Mouse (Mus musculus) liver, embryonic 16.5 days (tissue): ENCODE data around the gene Gramd4. TPM values are rescaled to one million over a fixed set of nuclear protein-coding genes. Genes with fewer than 3 reads are reported as not detected.

Source experiments
- ATAC-seq: fragments of 200-750 bp; cut with Nextera tagmentation; 2 replicates; pipeline ENCODE4 v1.8.0; 2017; ENCODE audit warnings: low read depth, mild to moderate bottlenecking, moderate number of reproducible peaks, moderate library complexity
- H3K27ac ChIP-seq: fragments of 300-500 bp; sonication (generic); 2 replicates; pipeline ENCODE4 v1.5.1; 2014; ENCODE audit warnings: mild to moderate bottlenecking, low read length
- H3K27me3 ChIP-seq: fragments of 300-500 bp; sonication (generic); 2 replicates; pipeline ENCODE4 v1.6.1; 2014; ENCODE audit warnings: low read depth, low read length, mixed read lengths; ENCODE audit not compliant: control insufficient read depth, insufficient read depth
- H3K36me3 ChIP-seq: fragments of 300-500 bp; sonication (generic); 2 replicates; pipeline ENCODE4 v1.6.1; 2014; ENCODE audit warnings: mild to moderate bottlenecking; ENCODE audit not compliant: control insufficient read depth, insufficient read depth
- H3K4me1 ChIP-seq: fragments of 300-500 bp; sonication (generic); 2 replicates; pipeline ENCODE4 v1.6.1; 2014; ENCODE audit warnings: low read depth, low read length, mixed read lengths; ENCODE audit not compliant: control insufficient read depth
- H3K4me2 ChIP-seq: fragments of 300-500 bp; sonication (generic); 2 replicates; pipeline ENCODE4 v1.6.1; 2014; ENCODE audit warnings: low read depth, low read length, mixed read lengths
- H3K4me3 ChIP-seq: fragments of 300-500 bp; sonication (generic); 2 replicates; pipeline ENCODE4 v1.5.1; 2014; ENCODE audit warnings: low read depth, mild to moderate bottlenecking, low read length
- H3K9ac ChIP-seq: fragments of 300-500 bp; sonication (generic); 2 replicates; pipeline ENCODE4 v1.6.1; 2014; ENCODE audit warnings: low read depth, low read length
- H3K9me3 ChIP-seq: fragments of 300-500 bp; sonication (generic); replicated peaks from 2 replicates; pipeline ENCODE4 v1.6.1; 2016; ENCODE audit warnings: low read length; ENCODE audit not compliant: control insufficient read depth
- WGBS: fragments of 180-500 bp; shearing (Covaris S2); extraction: QIAGEN DNeasy Blood & Tissue Kit; methylation state at CpG from one replicate; pipeline ENCODE4 v1.1.7; 2014; ENCODE audit not compliant: insufficient replicate concordance; 5-methylcytosine and 5-hydroxymethylcytosine counted together
- polyA plus RNA-seq: library from polyadenylated mRNA; unstranded; fragments of >200 nt; fragmentation: Nextera tagmentation; extraction: Ambion mirVana; gene quantifications from 2 replicates; pipeline ENCODE4 v1.2.1, GENCODE M21; 2015

Gramd4 gene
- polyA plus RNA-seq, 1 experiment from 2014 or later, result 3.4 TPM

- WGBS, result 14% methylated on average over 7 of the region's 7 CpGs
- peak overlapping the region; percentile 92; the same call in 1 of the 2 replicates for H3K9ac ChIP-seq
- H3K4me1 ChIP-seq, result peaks cover 60% of the 10 kb centered on the region
- H3K36me3 ChIP-seq, result no peaks in the 10 kb centered on the region
- no peaks in the 10 kb centered on the region for H3K9me3 ChIP-seq
- H3K27me3 ChIP-seq, result no peaks in the 10 kb centered on the region
- H3K4me3 ChIP-seq, result peak overlapping the region; percentile 82
- peak overlapping the region; percentile 97 for H3K4me2 ChIP-seq
- H3K27ac ChIP-seq, result no peak overlapping the region
- no peak for ATAC-seq
These were observed 413 bp downstream of the Gramd4 start for GRCm38 (mm10) chr15:86057908-86058307.

- H3K4me1 ChIP-seq, result peaks cover 65% of the 10 kb centered on the region
- no peaks in the 10 kb centered on the region for H3K9me3 ChIP-seq
- H3K9ac ChIP-seq, result peak overlapping the region; percentile 92
- no peaks in the 10 kb centered on the region for H3K36me3 ChIP-seq
- peak overlapping the region; percentile 82 for H3K4me3 ChIP-seq
- peak overlapping the region; percentile 83 for H3K27ac ChIP-seq
- H3K4me2 ChIP-seq, result peak overlapping the region; percentile 97
- no peaks in the 10 kb centered on the region for H3K27me3 ChIP-seq
- peak; percentile 84 for ATAC-seq
- WGBS, result under 1% methylated on average over 54 of the region's 70 CpGs
These were observed 960 bp downstream of the Gramd4 start for GRCm38 (mm10) chr15:86058394-86058915.

- WGBS, result 2% methylated on average over 44 of the region's 49 CpGs
- peaks cover 69% of the 10 kb centered on the region for H3K4me1 ChIP-seq
These were observed 1.7 kb downstream of the Gramd4 start for GRCm38 (mm10) chr15:86058931-86059834.

GRCm38 (mm10) chr15:86059835-86060380, 2.4 kb downstream of the Gramd4 start:
- Histone ChIP-seq H3K9ac (peak overlapping the region; percentile 92), H3K4me2 (peak overlapping the region; percentile 97), H3K9me3 (no peaks in the 10 kb centered on the region), H3K27ac (peak overlapping the region; percentile 83), H3K27me3 (no peaks in the 10 kb centered on the region), H3K4me3 (peak overlapping the region; percentile 82), H3K4me1 (peaks cover 70% of the 10 kb centered on the region), H3K36me3 (no peaks in the 10 kb centered on the region)
- WGBS, result 28% methylated on average over 7 of the region's 7 CpGs
- no peak for ATAC-seq

More at GRCm38 (mm10) chr15:86058931-86059834, 1.7 kb downstream of the Gramd4 start:
- Histone ChIP-seq H3K27ac (peak overlapping the region; percentile 83), H3K27me3 (no peaks in the 10 kb centered on the region), H3K9me3 (no peaks in the 10 kb centered on the region), H3K4me3 (peak overlapping the region; percentile 82), H3K36me3 (no peaks in the 10 kb centered on the region), H3K4me2 (peak overlapping the region; percentile 97), H3K9ac (peak overlapping the region; percentile 92)
- peak; percentile 30 for ATAC-seq

GRCm38 (mm10) chr15:86060581-86060980, 3.1 kb downstream of the Gramd4 start:
- Histone ChIP-seq H3K9me3 (no peaks in the 10 kb centered on the region), H3K4me2 (peak overlapping the region; percentile 97), H3K27me3 (no peaks in the 10 kb centered on the region), H3K27ac (no peak overlapping the region), H3K36me3 (no peaks in the 10 kb centered on the region), H3K4me1 (peaks cover 71% of the 10 kb centered on the region), H3K4me3 (no peak overlapping the region), H3K9ac (no peak overlapping the region; the same call in 1 of the 2 replicates)
- no peak for ATAC-seq
- WGBS, result 81% methylated on average over 12 of the region's 12 CpGs

- peak overlapping the region; percentile 29 for H3K9ac ChIP-seq
- no peaks in the 10 kb centered on the region; the same call in 1 of the 2 replicates for H3K36me3 ChIP-seq
- no peak overlapping the region for H3K4me3 ChIP-seq
- no peaks in the 10 kb centered on the region for H3K9me3 ChIP-seq
- peak overlapping the region; percentile 97; the same call in 1 of the 2 replicates for H3K4me2 ChIP-seq
- H3K27ac ChIP-seq, result no peak overlapping the region
- H3K27me3 ChIP-seq, result no peaks in the 10 kb centered on the region
- 60% methylated on average over 7 of the region's 7 CpGs for WGBS
- peaks cover 71% of the 10 kb centered on the region for H3K4me1 ChIP-seq
- ATAC-seq, result no peak
These were observed 3.7 kb downstream of the Gramd4 start for GRCm38 (mm10) chr15:86061221-86061620.

GRCm38 (mm10) chr15:86061848-86062481, 4.5 kb downstream of the Gramd4 start:
- Histone ChIP-seq H3K9ac (peak overlapping the region; percentile 29), H3K4me3 (no peak overlapping the region), H3K36me3 (no peaks in the 10 kb centered on the region; the same call in 1 of the 2 replicates), H3K27me3 (no peaks in the 10 kb centered on the region), H3K9me3 (no peaks in the 10 kb centered on the region), H3K4me1 (peaks cover 74% of the 10 kb centered on the region), H3K27ac (0 out of 2 replicates have a peak overlapping the region, but pooled peaks have one; percentile 31), H3K4me2 (peak overlapping the region; percentile 97; the same call in 1 of the 2 replicates)
- 55% methylated on average over 6 of the region's 6 CpGs for WGBS
- no peak for ATAC-seq

- peak overlapping the region; percentile 12 for H3K4me3 ChIP-seq
- peak; percentile 27; the same call in 1 of the 2 replicates for ATAC-seq
These were observed 6.8 kb downstream of the Gramd4 start for GRCm38 (mm10) chr15:86064191-86064849.

More at GRCm38 (mm10) chr15:86064191-86064849, 6.8 kb downstream of the Gramd4 start:
- H3K27ac ChIP-seq, result peak overlapping the region; percentile 88
- 58% methylated on average over 8 of the region's 8 CpGs for WGBS
- H3K4me1 ChIP-seq, result peaks cover 73% of the 10 kb centered on the region
- peak overlapping the region; percentile 52 for H3K9ac ChIP-seq
- no peaks in the 10 kb centered on the region; the same call in 1 of the 2 replicates for H3K36me3 ChIP-seq
- H3K27me3 ChIP-seq, result no peaks in the 10 kb centered on the region
- H3K4me2 ChIP-seq, result peak overlapping the region; percentile 51
- no peaks in the 10 kb centered on the region for H3K9me3 ChIP-seq
